ENCODE assay signal across 8 mouse cellular contexts in the genomic region with DNA sequence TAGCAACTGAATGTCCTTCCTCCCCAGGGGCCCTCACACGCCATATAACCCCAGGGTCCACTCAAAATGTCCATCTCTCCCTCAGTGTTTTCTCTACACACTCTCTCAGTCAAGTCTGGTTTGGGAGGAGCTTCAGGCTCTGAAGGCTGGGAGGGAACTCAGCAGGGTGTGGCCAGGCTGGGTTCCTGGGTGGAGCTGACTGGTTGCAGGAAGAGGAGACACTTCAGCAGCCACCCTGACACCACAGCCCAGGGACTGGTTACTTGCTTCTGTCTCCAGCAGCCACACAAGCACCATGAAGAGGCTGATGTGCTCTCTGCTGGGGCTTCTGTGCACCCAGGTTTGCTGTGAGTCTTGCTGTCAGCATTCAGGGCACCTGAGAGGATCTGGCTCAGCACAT.
DNase-seq lines count a peak whose midpoint lies in the region; ATAC-seq lines count a peak whose summit lies in the region.
"Not testable (repeated sequence)": the region's sequence is repeated elsewhere in the genome, so short reads cannot be mapped to it uniquely, and the experiment has no call there.

No protein-coding gene starts in this region.

- not testable (repeated sequence) for H3K4me1 ChIP-seq in heart, embryonic 11.5 days (ENCODE audit: control insufficient read depth, insufficient read depth, low read length); liver, embryonic 11.5 days (replicated peaks; ENCODE audit: control insufficient read depth, insufficient read depth, low read length)

- not testable (repeated sequence) for H3K36me3 ChIP-seq in heart, embryonic 11.5 days (ENCODE audit: control insufficient read depth, insufficient read depth, low read length); liver, embryonic 11.5 days (ENCODE audit: control insufficient read depth, insufficient read depth, low read length)

- H3K9me3 ChIP-seq in heart, embryonic 11.5 days (replicated peaks; ENCODE audit: control insufficient read depth, low read length); liver, embryonic 11.5 days (ENCODE audit: control insufficient read depth, low read length): not testable (repeated sequence)

- DNase-seq in 3134 (ENCODE audit: extremely low read depth, insufficient read length, low spot score) (peak; percentile 28), ES-CJ7 (ENCODE audit: low read depth, low spot score) (peak; percentile 11)
- peak; percentile 24 for DNase-seq in c-Kit-negative CD71-positive TER-119-positive erythroid progenitor cells, embryonic 14.5 days (ENCODE audit: low read depth, low spot score)
- not testable (repeated sequence) for DNase-seq in liver, embryonic 11.5 days (ENCODE audit: low spot score)
- peak; percentile 36 to 37 for DNase-seq in spleen, postnatal 36 days (ENCODE audit: low spot score in 2 of 2)
- DNase-seq in thymus, postnatal 25 days: peak; percentile 74

- 0 out of 2 replicates have a peak, but pooled peaks have one; percentile 26 for ATAC-seq in heart, embryonic 11.5 days (replicated peaks; ENCODE audit: insufficient number of reproducible peaks, low FRiP score, low TSS enrichment)
- ATAC-seq in liver, embryonic 11.5 days (replicated peaks; ENCODE audit: low FRiP score): peak; percentile 89
- peak; percentile 79 for ATAC-seq in megakaryocyte, adult 5-6 weeks (ENCODE audit: poor library complexity, severe bottlenecking)

- not testable (repeated sequence) for H3K27me3 ChIP-seq in heart, embryonic 11.5 days (ENCODE audit: control insufficient read depth, insufficient read depth, low read length); liver, embryonic 11.5 days (replicated peaks; ENCODE audit: control insufficient read depth, insufficient read depth, low read length)

- not testable (repeated sequence) for H3K27ac ChIP-seq in heart, embryonic 11.5 days (ENCODE audit: low read depth, low read length); liver, embryonic 11.5 days (ENCODE audit: low read depth, low read length)

- 59% methylated on average over 1 of the region's 1 CpGs for WGBS in heart, embryonic 11.5 days (ENCODE audit: insufficient replicate concordance)
- WGBS in liver, embryonic 11.5 days: 24% methylated on average over 1 of the region's 1 CpGs

- not testable (repeated sequence) for H3K4me2 ChIP-seq in heart, embryonic 11.5 days
- H3K4me2 ChIP-seq in liver, embryonic 11.5 days: peak overlapping the region; percentile 58

- not testable (repeated sequence) for H3K4me3 ChIP-seq in heart, embryonic 11.5 days (ENCODE audit: low read depth, low read length)
- H3K4me3 ChIP-seq in liver, embryonic 11.5 days (ENCODE audit: low read depth, low read length): peak overlapping the region; percentile 32

- not testable (repeated sequence) for H3K9ac ChIP-seq in heart, embryonic 11.5 days (ENCODE audit: low read depth, low read length)
- peak overlapping the region; percentile 34 for H3K9ac ChIP-seq in liver, embryonic 11.5 days (ENCODE audit: low read depth, low read length)

Comparison
In these comparisons a context has a peak if more than half of its experiments do, and no peak if none do; other contexts are left out.
1. ATAC-seq: peak in every context shown above with its lines; median percentile 89 in liver, embryonic 11.5 days; 79 in megakaryocyte, adult 5-6 weeks; 26 in heart, embryonic 11.5 days.